Mouse (Mus musculus): ENCODE measurements around the gene Ccnd2. TPM values are rescaled to one million over a fixed set of nuclear protein-coding genes. Genes with fewer than 3 reads are reported as not detected.

Gene Ccnd2
- total RNA-seq, 4 experiments from 2014 or later = 63.0 to 86.8 (median 73.0) TPM

DNA sequence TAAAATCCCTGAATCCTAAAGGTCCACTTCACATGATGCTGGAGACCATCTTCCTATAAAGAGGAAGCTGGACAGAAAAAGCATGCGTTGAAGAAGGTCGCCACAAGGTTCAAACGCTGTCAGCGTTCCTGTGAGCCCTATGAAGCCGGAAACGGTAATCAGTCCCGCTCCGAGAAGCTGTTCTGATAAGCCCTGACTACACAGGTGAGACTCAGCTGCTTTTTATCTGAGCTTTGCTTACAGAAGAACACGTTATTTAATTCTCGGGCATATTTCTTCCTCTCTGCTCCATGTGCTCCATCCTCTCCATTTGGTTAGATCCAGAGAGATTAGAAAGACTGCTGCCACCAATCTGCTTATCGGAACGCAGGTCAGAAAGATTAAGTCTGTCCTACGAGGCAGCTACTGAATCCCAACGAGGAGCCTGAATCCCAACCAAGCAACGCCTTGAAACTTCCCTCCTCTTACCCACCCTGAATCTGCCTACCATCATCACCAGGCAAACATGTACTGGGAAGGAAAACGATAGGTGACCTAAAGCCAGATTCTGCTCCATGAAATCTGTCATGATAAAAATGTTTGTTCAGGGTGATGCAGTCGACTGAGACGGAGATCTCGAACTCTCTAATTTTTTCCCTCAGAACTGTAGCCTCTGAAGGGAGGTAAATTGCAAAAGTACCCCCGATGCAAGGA lies 43.5 kb downstream of the Ccnd2 start:
- DNase-seq (ENCODE audit: low spot score in 2 of 2) = no peak

DNA sequence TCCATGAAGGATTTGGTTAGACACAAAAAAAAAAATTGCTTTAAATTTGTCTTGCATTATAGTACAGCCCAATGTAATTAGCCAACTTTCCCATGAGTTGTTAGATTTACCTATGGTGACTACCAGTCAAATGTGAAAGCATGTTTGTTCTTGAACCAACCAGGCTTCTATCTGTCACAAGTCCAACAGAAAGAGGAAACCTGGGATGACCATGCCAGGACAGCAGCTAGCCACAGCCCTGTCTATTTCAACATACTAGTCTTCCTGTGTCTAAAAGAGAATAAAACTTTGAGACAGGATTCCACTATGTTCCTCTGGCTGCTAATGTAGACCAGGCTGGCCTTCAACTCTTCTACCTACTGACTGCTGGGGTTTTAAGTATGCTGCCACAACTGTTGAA lies 44.6 kb downstream of the Ccnd2 start:
- no peak for DNase-seq (ENCODE audit: low spot score in 2 of 2)

DNA sequence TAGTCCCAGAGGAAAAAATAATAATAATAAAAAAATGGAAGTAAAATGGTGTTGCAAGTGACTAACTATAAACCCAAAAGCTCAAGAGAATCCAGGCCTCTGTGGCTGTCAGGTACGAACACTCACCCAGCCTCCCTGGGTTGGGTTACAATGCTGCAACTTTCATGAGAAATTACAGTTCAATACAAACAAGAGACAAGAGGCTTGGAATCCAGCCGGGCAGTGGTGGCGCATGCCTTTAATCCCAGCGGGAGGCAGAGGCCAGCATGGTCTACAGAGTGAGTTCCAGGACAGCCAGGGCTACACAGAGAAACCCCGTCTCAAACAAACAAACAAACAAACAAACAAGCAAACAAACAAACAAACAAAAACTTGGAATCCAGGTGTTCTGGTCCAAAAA lies 45.3 kb downstream of the Ccnd2 start:
- no peak for DNase-seq (ENCODE audit: low spot score in 2 of 2)

DNA sequence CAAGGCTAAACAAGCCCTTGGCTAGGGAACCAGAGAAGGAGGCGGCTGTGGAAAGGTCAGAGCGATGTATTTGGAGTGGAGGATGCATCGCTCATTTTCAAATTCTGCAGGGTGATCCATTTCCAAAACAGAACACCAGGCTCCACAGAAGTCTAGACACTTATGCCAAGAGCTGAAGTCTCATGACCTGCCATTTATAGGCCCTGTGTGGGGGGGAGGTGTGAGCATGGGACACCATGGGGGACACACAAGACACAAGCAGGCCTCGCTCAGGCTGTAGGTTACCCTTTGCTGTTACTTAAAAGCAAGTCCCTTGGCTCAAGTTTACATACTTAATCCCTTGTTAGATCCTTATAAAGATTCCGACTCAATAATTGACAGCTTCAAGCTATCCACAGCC lies 45.8 kb downstream of the Ccnd2 start:
- DNase-seq (ENCODE audit: low spot score in 2 of 2) = peak in 1 of 2 experiments; percentile 29

DNA sequence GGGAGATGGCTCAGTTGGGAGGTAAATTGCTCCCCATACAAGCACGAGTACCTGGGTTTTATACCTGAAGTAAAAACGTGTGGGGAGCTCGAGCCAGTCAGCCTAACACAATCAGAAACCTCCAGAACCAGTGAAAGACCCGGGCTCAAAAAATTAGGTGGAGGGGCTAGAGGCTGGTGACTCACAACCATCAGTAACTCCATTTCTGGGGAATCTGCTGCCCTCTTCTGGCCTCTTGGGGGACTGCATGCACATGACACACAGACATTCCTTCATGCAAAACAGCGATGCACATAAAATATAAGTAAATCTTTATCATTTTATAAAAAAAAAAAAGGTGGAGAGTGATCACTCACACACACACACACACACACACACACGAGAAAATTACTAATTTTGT lies 46.9 kb downstream of the Ccnd2 start:
- DNase-seq (ENCODE audit: low spot score in 2 of 2) = no peak

DNA sequence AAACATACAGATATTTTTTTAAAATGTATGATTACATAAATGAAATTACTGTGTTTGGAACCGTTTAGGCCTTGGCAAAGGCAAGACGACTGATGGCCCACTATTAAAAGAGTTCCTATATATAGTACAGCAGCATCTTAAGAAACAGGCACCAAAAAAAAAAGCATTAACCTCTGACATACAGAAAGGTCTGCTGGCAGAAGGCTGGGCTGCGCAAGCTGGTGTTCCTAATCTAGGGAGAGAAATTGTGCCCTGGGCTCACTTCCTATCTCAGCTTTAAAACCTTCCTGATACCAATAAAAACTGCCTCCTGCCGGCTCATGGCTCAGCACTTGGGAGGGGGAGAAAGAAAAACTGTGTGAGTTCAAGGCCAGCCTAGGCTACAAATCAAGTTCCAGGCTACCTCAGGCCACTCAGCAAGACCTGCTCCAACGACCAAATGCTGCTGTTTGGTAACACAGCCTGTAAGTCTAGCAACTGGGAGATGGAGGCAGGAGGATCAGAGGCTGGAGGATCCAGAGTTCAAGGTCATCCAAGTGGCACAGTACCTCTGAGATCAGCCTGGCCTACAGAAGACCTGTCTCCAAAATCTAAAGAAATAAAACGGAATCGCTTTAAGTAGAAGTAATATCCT lies 47.5 kb downstream of the Ccnd2 start:
- no peak for DNase-seq (ENCODE audit: low spot score in 2 of 2)

DNA sequence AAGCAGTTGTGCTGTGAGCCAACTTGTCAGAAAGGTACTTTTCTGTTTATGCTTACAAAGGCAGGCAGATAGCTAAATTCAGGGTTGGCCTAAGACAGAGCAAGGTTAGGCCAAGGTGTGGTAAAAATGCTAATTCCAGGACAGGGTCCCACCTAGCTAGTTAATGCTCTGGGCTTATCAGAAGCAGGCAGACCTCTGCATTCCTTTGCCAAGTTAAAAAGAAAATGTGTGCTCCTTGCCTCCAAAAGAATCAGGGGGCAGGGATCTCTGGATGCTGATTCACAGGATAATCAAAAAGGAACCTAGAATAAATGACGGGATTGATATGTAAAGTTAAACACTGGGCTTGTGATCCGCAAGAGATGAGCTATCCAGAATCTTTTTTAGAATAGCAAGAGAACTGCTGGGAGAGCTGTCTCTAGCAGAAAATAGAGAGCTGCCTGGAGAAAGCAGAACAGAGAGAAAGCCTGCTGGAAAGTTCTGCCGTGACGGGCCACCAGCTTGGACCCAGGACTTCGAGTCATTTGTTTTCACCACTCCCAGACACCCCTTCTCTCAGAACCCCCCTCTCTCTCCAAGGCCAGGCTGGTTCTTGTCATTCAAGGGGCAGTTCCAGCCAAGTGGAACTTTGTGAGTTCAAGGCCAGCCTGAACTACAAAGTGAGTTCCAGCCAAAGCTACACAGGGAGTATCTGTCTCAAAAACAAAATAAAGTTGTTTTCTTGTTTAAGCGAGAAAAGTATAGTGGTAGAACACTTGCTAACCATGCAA lies 48.3 kb downstream of the Ccnd2 start:
- no peak for DNase-seq (ENCODE audit: low spot score in 2 of 2)

DNA sequence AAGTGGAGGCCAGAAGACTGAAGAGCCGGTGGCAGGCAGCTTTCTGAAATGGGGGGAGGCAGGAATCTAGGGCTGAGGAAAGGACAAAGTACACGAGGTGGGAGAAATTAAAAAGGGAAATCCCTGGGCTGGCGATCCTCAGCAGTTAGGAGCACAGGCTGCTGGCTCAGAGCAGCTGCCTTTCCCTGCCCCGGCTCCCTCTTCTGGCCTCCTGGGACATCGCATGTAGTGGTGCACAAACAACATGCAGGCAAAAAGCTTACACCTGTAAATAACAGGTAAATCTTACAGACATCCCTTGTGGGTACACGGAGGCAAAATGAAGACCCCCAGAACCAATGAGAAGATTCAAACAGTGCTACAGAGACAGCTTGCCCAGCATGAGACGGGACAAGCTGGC lies 57.4 kb downstream of the Ccnd2 start:
- DNase-seq (ENCODE audit: low spot score in 2 of 2) = no peak

DNA sequence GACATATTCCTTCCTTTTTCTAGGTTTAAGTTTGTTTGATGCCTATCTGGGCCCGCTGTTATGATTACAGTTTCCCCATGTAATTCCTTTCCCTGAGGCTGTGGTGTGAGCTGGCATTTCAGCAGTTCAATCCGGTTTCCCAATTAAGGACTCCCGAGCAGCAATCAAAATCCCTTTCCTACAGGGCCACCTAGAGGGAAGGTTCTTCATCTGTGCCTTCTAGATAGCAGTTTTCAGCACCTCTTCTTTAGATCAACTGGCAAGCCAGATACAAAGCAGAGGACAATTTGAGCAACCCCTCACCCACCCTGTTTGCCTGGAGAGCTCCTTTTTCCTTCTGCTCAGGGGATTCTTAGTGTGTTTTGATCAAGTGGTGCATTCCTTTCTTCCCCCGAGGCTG lies 65.3 kb downstream of the Ccnd2 start:
- peak in 1 of 2 experiments; percentile 39 for DNase-seq (ENCODE audit: low spot score in 2 of 2)

DNA sequence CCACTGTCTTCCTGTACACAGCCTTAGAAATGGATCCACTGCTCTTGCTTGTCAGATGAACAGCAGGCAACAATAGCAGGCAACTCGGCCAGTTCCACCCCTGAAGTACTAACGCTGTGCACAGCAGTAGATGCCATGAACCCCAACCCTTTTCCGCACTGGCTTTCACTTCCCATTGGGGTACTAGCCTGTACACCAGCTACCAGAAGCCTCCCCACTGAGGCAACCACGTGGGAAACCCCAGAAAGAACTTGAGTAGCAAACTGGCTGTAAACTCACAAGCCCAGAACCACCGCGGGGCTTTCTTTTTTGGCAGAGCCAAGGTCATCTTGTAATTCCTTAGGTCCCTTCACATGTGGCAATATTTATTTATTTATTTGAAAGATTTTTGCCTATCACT lies 70.2 kb downstream of the Ccnd2 start:
- DNase-seq (ENCODE audit: low spot score in 2 of 2) = no peak

DNA sequence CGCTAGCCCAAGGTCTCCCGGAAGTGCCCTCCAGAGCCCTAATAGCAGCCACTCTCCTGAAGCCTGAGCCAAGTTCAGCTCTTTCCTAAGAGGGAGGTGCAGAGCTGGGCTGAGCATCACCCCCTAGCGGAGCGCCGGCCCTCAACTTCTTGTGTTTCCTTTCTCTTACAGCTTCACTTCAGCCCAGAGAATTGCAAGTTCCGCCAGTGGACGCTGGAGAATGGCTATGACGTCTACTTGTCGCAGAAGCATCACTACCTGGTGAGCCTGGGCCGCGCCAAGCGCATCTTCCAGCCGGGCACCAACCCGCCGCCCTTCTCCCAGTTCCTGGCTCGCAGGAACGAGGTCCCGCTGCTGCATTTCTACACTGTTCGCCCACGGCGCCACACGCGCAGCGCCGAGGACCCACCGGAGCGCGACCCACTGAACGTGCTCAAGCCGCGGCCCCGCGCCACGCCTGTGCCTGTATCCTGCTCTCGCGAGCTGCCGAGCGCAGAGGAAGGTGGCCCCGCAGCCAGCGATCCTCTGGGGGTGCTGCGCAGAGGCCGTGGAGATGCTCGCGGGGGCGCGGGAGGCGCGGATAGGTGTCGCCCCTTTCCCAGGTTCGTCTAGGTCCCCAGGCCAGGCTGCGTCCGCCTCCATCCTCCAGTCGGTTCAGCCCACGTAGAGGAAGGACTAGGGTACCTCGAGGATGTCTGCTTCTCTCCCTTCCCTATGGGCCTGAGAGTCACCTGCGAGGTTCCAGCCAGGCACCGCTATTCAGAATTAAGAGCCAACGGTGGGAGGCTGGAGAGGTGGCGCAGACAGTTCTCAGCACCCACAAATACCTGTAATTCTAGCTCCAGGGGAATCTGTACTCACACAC lies 71.9 kb downstream of the Ccnd2 start:
- DNase-seq (ENCODE audit: low spot score in 2 of 2) = peak; percentile 59 to 82

Other genes starting within 250 kb of the Ccnd2 start
- gene Dyrk4, start 230.4 kb downstream of the Ccnd2 start, total RNA-seq (2022) = under 1 TPM in 3 of 4 experiments, not detected in 1; 0.30 to 0.49 (median 0.41) TPM
- gene Rad51ap1, start 212.6 kb downstream of the Ccnd2 start, total RNA-seq (2022) = 1 to 10 TPM; 2.0 to 4.2 (median 3.5) TPM
- gene D6Wsu163e, start 212.2 kb downstream of the Ccnd2 start, total RNA-seq (2022) = 10 to 100 TPM; 41.7 to 44.9 (median 42.5) TPM
- gene Fgf6, start 136.6 kb downstream of the Ccnd2 start, total RNA-seq (2022) = under 1 TPM in 1 of 4 experiments, not detected in 3; 0.11 TPM
- gene Fgf23, start 79.3 kb downstream of the Ccnd2 start, total RNA-seq (2022) = under 1 TPM in 3 of 4 experiments, not detected in 1; 0.39 to 0.84 (median 0.71) TPM
- 10 to 100 TPM; 23.1 to 25.8 (median 24.3) TPM for gene Tigar, start 42.6 kb downstream of the Ccnd2 start, total RNA-seq (2022)